Mouse (Mus musculus): ENCODE results near the gene Mettl23.

- TF ChIP-seq TAL1 (conservative IDR thresholded peaks at IDR 0.05; ENCODE audit: low read depth, low read length): no peak
- no peak for TF ChIP-seq CTCF (IDR thresholded peaks at IDR 0.05; ENCODE audit: low read depth, low read length)
- no peak for TF ChIP-seq POLR2AphosphoS5 (IDR thresholded peaks at IDR 0.05; ENCODE audit: insufficient replicate concordance, low read depth, low read length)
- TF ChIP-seq GATA2 (IDR thresholded peaks at IDR 0.05; ENCODE audit: borderline replicate concordance, low read depth, low read length): no peak
- no peak for TF ChIP-seq GATA1 (IDR thresholded peaks at IDR 0.05; ENCODE audit: borderline replicate concordance, low read length)
These were observed 39.4 kb downstream of the Mettl23 start for GRCm38 (mm10) chr11:116882446-116882845.

All from G1E (cell line).